Mouse (Mus musculus): Measurements from ENCODE around the gene Antxrl. TPM values are rescaled to one million over a fixed set of nuclear protein-coding genes. Genes with fewer than 3 reads are reported as not detected.

Antxrl gene
- polyA plus RNA-seq (2012): 0.01 TPM in 1 of 2 replicates, not detected in the other

- Histone ChIP-seq H3K27me3 (ENCODE audit: control insufficient read depth) (no peaks in the 10 kb centered on the region), H3K36me3 (ENCODE audit: control insufficient read depth) (no peaks in the 10 kb centered on the region), H3K4me3 (replicated peaks) (no peak within 1 kb of the TSS), H3K9me3 (ENCODE audit: control insufficient read depth, low read length) (no peaks in the 10 kb centered on the region), H3K4me1 (ENCODE audit: control insufficient read depth) (no peaks in the 10 kb centered on the region)
- no peak for TF ChIP-seq TAL1 (IDR thresholded peaks at IDR 0.05; ENCODE audit: low read length)
- TF ChIP-seq GATA1 (IDR thresholded peaks at IDR 0.05; ENCODE audit: low read length): no peak
These were observed at the start of gene Antxrl for GRCm38 (mm10) chr14:34052516-34052915. Gene Antxrl (plus strand): TSS chr14:34052707.

- TF ChIP-seq TAL1 (IDR thresholded peaks at IDR 0.05; ENCODE audit: low read length) (no peak), GATA1 (IDR thresholded peaks at IDR 0.05; ENCODE audit: low read length) (no peak)
- Histone ChIP-seq H3K36me3 (ENCODE audit: control insufficient read depth) (no peaks in the 10 kb centered on the region), H3K9me3 (ENCODE audit: control insufficient read depth, low read length) (no peaks in the 10 kb centered on the region; the same call in 1 of the 2 replicates), H3K4me3 (replicated peaks) (no peak within 1 kb of the TSS), H3K4me1 (ENCODE audit: control insufficient read depth) (no peaks in the 10 kb centered on the region), H3K27me3 (ENCODE audit: control insufficient read depth) (no peaks in the 10 kb centered on the region)
These were observed 37.4 kb upstream of the Antxrl start, which contains the start of gene Gm30083 for GRCm38 (mm10) chr14:34015063-34015462. Gene Gm30083 (minus strand): TSS chr14:34015182.

GRCm38 (mm10) chr14:34016381-34016780 is 36.1 kb upstream of the Antxrl start, which contains the start of gene Gm5460:
Gene Gm5460 (plus strand): TSS chr14:34016758.
- H3K4me1 ChIP-seq (ENCODE audit: control insufficient read depth): no peaks in the 10 kb centered on the region
- no peak within 1 kb of the TSS for H3K4me3 ChIP-seq (replicated peaks)
- H3K9me3 ChIP-seq (ENCODE audit: control insufficient read depth, low read length): no peaks in the 10 kb centered on the region; the same call in 1 of the 2 replicates
- TF ChIP-seq TAL1 (IDR thresholded peaks at IDR 0.05; ENCODE audit: low read length) (no peak), GATA1 (IDR thresholded peaks at IDR 0.05; ENCODE audit: low read length) (no peak)
- no peaks in the 10 kb centered on the region for H3K36me3 ChIP-seq (ENCODE audit: control insufficient read depth)
- H3K27me3 ChIP-seq (ENCODE audit: control insufficient read depth): no peaks in the 10 kb centered on the region

GRCm38 (mm10) chr14:34016938-34017337 is 35.6 kb upstream of the Antxrl start:
- Histone ChIP-seq H3K9me3 (ENCODE audit: control insufficient read depth, low read length) (no peaks in the 10 kb centered on the region; the same call in 1 of the 2 replicates), H3K4me1 (ENCODE audit: control insufficient read depth) (no peaks in the 10 kb centered on the region), H3K36me3 (ENCODE audit: control insufficient read depth) (no peaks in the 10 kb centered on the region), H3K4me3 (replicated peaks) (no peak overlapping the region), H3K27me3 (ENCODE audit: control insufficient read depth) (no peaks in the 10 kb centered on the region)
- TF ChIP-seq GATA1 (IDR thresholded peaks at IDR 0.05; ENCODE audit: low read length) (no peak), TAL1 (IDR thresholded peaks at IDR 0.05; ENCODE audit: low read length) (no peak)

- H3K27me3 ChIP-seq (ENCODE audit: control insufficient read depth): no peaks in the 10 kb centered on the region
- TF ChIP-seq TAL1 (IDR thresholded peaks at IDR 0.05; ENCODE audit: low read length) (no peak), GATA1 (IDR thresholded peaks at IDR 0.05; ENCODE audit: low read length) (no peak)
- no peak overlapping the region for H3K4me3 ChIP-seq (replicated peaks)
- no peaks in the 10 kb centered on the region for H3K36me3 ChIP-seq (ENCODE audit: control insufficient read depth)
- H3K9me3 ChIP-seq (ENCODE audit: control insufficient read depth, low read length): no peaks in the 10 kb centered on the region; the same call in 1 of the 2 replicates
- no peaks in the 10 kb centered on the region for H3K4me1 ChIP-seq (ENCODE audit: control insufficient read depth)
These were observed 25.8 kb upstream of the Antxrl start for GRCm38 (mm10) chr14:34026710-34027109.

- H3K27me3 ChIP-seq (ENCODE audit: control insufficient read depth): no peaks in the 10 kb centered on the region
- H3K9me3 ChIP-seq (ENCODE audit: control insufficient read depth, low read length): no peaks in the 10 kb centered on the region
- no peak overlapping the region for H3K4me3 ChIP-seq (replicated peaks)
- no peaks in the 10 kb centered on the region for H3K4me1 ChIP-seq (ENCODE audit: control insufficient read depth)
- no peaks in the 10 kb centered on the region for H3K36me3 ChIP-seq (ENCODE audit: control insufficient read depth)
- TF ChIP-seq TAL1 (IDR thresholded peaks at IDR 0.05; ENCODE audit: low read length) (no peak), GATA1 (IDR thresholded peaks at IDR 0.05; ENCODE audit: low read length) (no peak)
These were observed 18.5 kb upstream of the Antxrl start for GRCm38 (mm10) chr14:34033841-34034610.

GRCm38 (mm10) chr14:34041241-34041640 is 11.3 kb upstream of the Antxrl start:
- no peak for TF ChIP-seq TAL1 (IDR thresholded peaks at IDR 0.05; ENCODE audit: low read length)
- TF ChIP-seq GATA1 (IDR thresholded peaks at IDR 0.05; ENCODE audit: low read length): no peak
- no peaks in the 10 kb centered on the region; the same call in 1 of the 2 replicates for H3K9me3 ChIP-seq (ENCODE audit: control insufficient read depth, low read length)
- no peaks in the 10 kb centered on the region for H3K4me1 ChIP-seq (ENCODE audit: control insufficient read depth)

GRCm38 (mm10) chr14:34043341-34043740 is 9.2 kb upstream of the Antxrl start:
- Histone ChIP-seq H3K4me1 (ENCODE audit: control insufficient read depth) (no peaks in the 10 kb centered on the region), H3K9me3 (ENCODE audit: control insufficient read depth, low read length) (no peaks in the 10 kb centered on the region; the same call in 1 of the 2 replicates), H3K4me3 (replicated peaks) (no peak overlapping the region), H3K27me3 (ENCODE audit: control insufficient read depth) (no peaks in the 10 kb centered on the region), H3K36me3 (ENCODE audit: control insufficient read depth) (no peaks in the 10 kb centered on the region)
- TF ChIP-seq GATA1 (IDR thresholded peaks at IDR 0.05; ENCODE audit: low read length) (no peak), TAL1 (IDR thresholded peaks at IDR 0.05; ENCODE audit: low read length) (no peak)

More at GRCm38 (mm10) chr14:34041241-34041640, 11.3 kb upstream of the Antxrl start:
- Histone ChIP-seq H3K36me3 (ENCODE audit: control insufficient read depth) (no peaks in the 10 kb centered on the region), H3K27me3 (ENCODE audit: control insufficient read depth) (no peaks in the 10 kb centered on the region), H3K4me3 (replicated peaks) (no peak overlapping the region)

GRCm38 (mm10) chr14:34050101-34050779 is 2.3 kb upstream of the Antxrl start:
- Histone ChIP-seq H3K27me3 (ENCODE audit: control insufficient read depth) (no peaks in the 10 kb centered on the region), H3K9me3 (ENCODE audit: control insufficient read depth, low read length) (no peaks in the 10 kb centered on the region), H3K36me3 (ENCODE audit: control insufficient read depth) (no peaks in the 10 kb centered on the region), H3K4me1 (ENCODE audit: control insufficient read depth) (no peaks in the 10 kb centered on the region), H3K4me3 (replicated peaks) (no peak overlapping the region)
- TF ChIP-seq TAL1 (IDR thresholded peaks at IDR 0.05; ENCODE audit: low read length) (no peak), GATA1 (IDR thresholded peaks at IDR 0.05; ENCODE audit: low read length) (no peak)

Data from erythroblast, embryonic 14.5 days (primary cell).